Mouse (Mus musculus): ENCODE measurements around the gene Trpm1. TPM values are rescaled to one million over a fixed set of nuclear protein-coding genes. Genes with fewer than 3 reads are reported as not detected.

Gene Trpm1
- polyA plus RNA-seq, 1 experiment from 2014 or later = 20.5 TPM

- no peak for ATAC-seq (ENCODE audit: insufficient number of reproducible peaks, insufficient read depth, low FRiP score, low TSS enrichment)
Observed at GRCm38 (mm10) chr7:64238410-64239086, 84.9 kb downstream of the Trpm1 start.

GRCm38 (mm10) chr7:64239138-64239805, 85.6 kb downstream of the Trpm1 start:
- Histone ChIP-seq H3K4me2 (replicated peaks) (no peak overlapping the region), H3K36me3 (no peaks in the 10 kb centered on the region), H3K27me3 (no peaks in the 10 kb centered on the region), H3K9ac (no peak overlapping the region), H3K4me1 (0 out of 2 replicates have a peak, but pooled peaks cover 5% of the 10 kb centered on the region), H3K27ac (no peak overlapping the region), H3K4me3 (no peak overlapping the region), H3K9me3 (no peaks in the 10 kb centered on the region)
- WGBS = 83% methylated on average over 9 of the region's 9 CpGs
- ATAC-seq (ENCODE audit: insufficient number of reproducible peaks, insufficient read depth, low FRiP score, low TSS enrichment) = no peak

More at GRCm38 (mm10) chr7:64238410-64239086, 84.9 kb downstream of the Trpm1 start:
- Histone ChIP-seq H3K9ac (no peak overlapping the region), H3K36me3 (no peaks in the 10 kb centered on the region), H3K27ac (no peak overlapping the region), H3K4me1 (0 out of 2 replicates have a peak, but pooled peaks cover 5% of the 10 kb centered on the region), H3K9me3 (no peaks in the 10 kb centered on the region), H3K4me2 (replicated peaks) (no peak overlapping the region), H3K27me3 (no peaks in the 10 kb centered on the region), H3K4me3 (no peak overlapping the region)
- WGBS = 86% methylated on average over 7 of the region's 7 CpGs

- no peaks in the 10 kb centered on the region for H3K27me3 ChIP-seq
- WGBS = 47% methylated on average over 4 of the region's 4 CpGs
- H3K36me3 ChIP-seq = no peaks in the 10 kb centered on the region
- H3K4me3 ChIP-seq = no peak overlapping the region
- H3K27ac ChIP-seq = no peak overlapping the region
- no peak overlapping the region for H3K9ac ChIP-seq
- H3K4me2 ChIP-seq (replicated peaks) = no peak overlapping the region
- no peak for ATAC-seq (ENCODE audit: insufficient number of reproducible peaks, insufficient read depth, low FRiP score, low TSS enrichment)
- H3K9me3 ChIP-seq = no peaks in the 10 kb centered on the region
- H3K4me1 ChIP-seq = 0 out of 2 replicates have a peak, but pooled peaks cover 5% of the 10 kb centered on the region
Observed at GRCm38 (mm10) chr7:64239806-64240315, 86.2 kb downstream of the Trpm1 start.

- H3K9ac ChIP-seq = no peak overlapping the region
- ATAC-seq (ENCODE audit: insufficient number of reproducible peaks, insufficient read depth, low FRiP score, low TSS enrichment) = no peak
- no peaks in the 10 kb centered on the region for H3K36me3 ChIP-seq
- H3K4me1 ChIP-seq = 0 out of 2 replicates have a peak, but pooled peaks cover 5% of the 10 kb centered on the region
- H3K27me3 ChIP-seq = no peaks in the 10 kb centered on the region
- H3K27ac ChIP-seq = no peak overlapping the region
- H3K4me3 ChIP-seq = no peak overlapping the region
- H3K4me2 ChIP-seq (replicated peaks) = no peak overlapping the region
- H3K9me3 ChIP-seq = no peaks in the 10 kb centered on the region
- 64% methylated on average over 4 of the region's 4 CpGs for WGBS
Observed at GRCm38 (mm10) chr7:64242424-64242823, 88.8 kb downstream of the Trpm1 start.

GRCm38 (mm10) chr7:64244371-64244770, 90.7 kb downstream of the Trpm1 start:
- H3K27me3 ChIP-seq = no peaks in the 10 kb centered on the region
- WGBS = 77% methylated on average over 6 of the region's 6 CpGs
- H3K27ac ChIP-seq = no peak overlapping the region
- ATAC-seq (ENCODE audit: insufficient number of reproducible peaks, insufficient read depth, low FRiP score, low TSS enrichment) = no peak
- no peak overlapping the region for H3K4me3 ChIP-seq
- H3K9me3 ChIP-seq = no peaks in the 10 kb centered on the region
- H3K4me1 ChIP-seq = 0 out of 2 replicates have a peak, but pooled peaks cover 5% of the 10 kb centered on the region
- H3K9ac ChIP-seq = no peak overlapping the region
- H3K4me2 ChIP-seq (replicated peaks) = no peak overlapping the region
- H3K36me3 ChIP-seq = no peaks in the 10 kb centered on the region

- Histone ChIP-seq H3K9ac (no peak overlapping the region), H3K4me1 (0 out of 2 replicates have a peak, but pooled peaks cover 5% of the 10 kb centered on the region), H3K9me3 (no peaks in the 10 kb centered on the region), H3K27ac (no peak overlapping the region), H3K4me3 (no peak overlapping the region), H3K27me3 (no peaks in the 10 kb centered on the region), H3K4me2 (replicated peaks) (no peak overlapping the region), H3K36me3 (no peaks in the 10 kb centered on the region)
- ATAC-seq (ENCODE audit: insufficient number of reproducible peaks, insufficient read depth, low FRiP score, low TSS enrichment) = no peak
- 70% methylated on average over 4 of the region's 4 CpGs for WGBS
Observed at GRCm38 (mm10) chr7:64246713-64247112, 93.1 kb downstream of the Trpm1 start.

GRCm38 (mm10) chr7:64248352-64248751, 94.7 kb downstream of the Trpm1 start:
- Histone ChIP-seq H3K4me1 (0 out of 2 replicates have a peak, but pooled peaks cover 2% of the 10 kb centered on the region), H3K36me3 (no peaks in the 10 kb centered on the region), H3K9me3 (no peaks in the 10 kb centered on the region), H3K9ac (no peak overlapping the region), H3K27ac (no peak overlapping the region), H3K4me2 (replicated peaks) (no peak overlapping the region), H3K4me3 (no peak overlapping the region), H3K27me3 (no peaks in the 10 kb centered on the region)
- ATAC-seq (ENCODE audit: insufficient number of reproducible peaks, insufficient read depth, low FRiP score, low TSS enrichment) = no peak
- WGBS = 89% methylated on average over 1 of the region's 1 CpGs

- 0 out of 2 replicates have a peak, but pooled peaks cover 2% of the 10 kb centered on the region for H3K4me1 ChIP-seq
- H3K9ac ChIP-seq = no peak overlapping the region
- ATAC-seq (ENCODE audit: insufficient number of reproducible peaks, insufficient read depth, low FRiP score, low TSS enrichment) = no peak
- no peaks in the 10 kb centered on the region for H3K36me3 ChIP-seq
- H3K27ac ChIP-seq = no peak overlapping the region
- H3K27me3 ChIP-seq = no peaks in the 10 kb centered on the region
- H3K9me3 ChIP-seq = no peaks in the 10 kb centered on the region
- H3K4me3 ChIP-seq = no peak overlapping the region
- WGBS = 47% methylated on average over 4 of the region's 4 CpGs
- no peak overlapping the region for H3K4me2 ChIP-seq (replicated peaks)
Observed at GRCm38 (mm10) chr7:64249715-64250114, 96.1 kb downstream of the Trpm1 start.

- Histone ChIP-seq H3K4me3 (no peak overlapping the region), H3K9ac (no peak overlapping the region), H3K36me3 (no peaks in the 10 kb centered on the region), H3K4me1 (0 out of 2 replicates have a peak, but pooled peaks cover 2% of the 10 kb centered on the region), H3K4me2 (replicated peaks) (no peak overlapping the region), H3K27me3 (no peaks in the 10 kb centered on the region), H3K9me3 (no peaks in the 10 kb centered on the region), H3K27ac (no peak overlapping the region)
- 91% methylated on average over 7 of the region's 7 CpGs for WGBS
- no peak for ATAC-seq (ENCODE audit: insufficient number of reproducible peaks, insufficient read depth, low FRiP score, low TSS enrichment)
Observed at GRCm38 (mm10) chr7:64250417-64250816, 96.8 kb downstream of the Trpm1 start.

- Histone ChIP-seq H3K4me1 (0 out of 2 replicates have a peak, but pooled peaks cover 2% of the 10 kb centered on the region), H3K27me3 (no peaks in the 10 kb centered on the region), H3K4me3 (no peak overlapping the region), H3K9me3 (no peaks in the 10 kb centered on the region), H3K36me3 (no peaks in the 10 kb centered on the region), H3K27ac (no peak overlapping the region), H3K4me2 (replicated peaks) (no peak overlapping the region), H3K9ac (no peak overlapping the region)
- 88% methylated on average over 3 of the region's 3 CpGs for WGBS
- ATAC-seq (ENCODE audit: insufficient number of reproducible peaks, insufficient read depth, low FRiP score, low TSS enrichment) = no peak
Observed at GRCm38 (mm10) chr7:64253736-64254135, 100.1 kb downstream of the Trpm1 start.

- H3K9ac ChIP-seq = no peak overlapping the region
Observed at GRCm38 (mm10) chr7:64265502-64266279, 112.1 kb downstream of the Trpm1 start.

More at GRCm38 (mm10) chr7:64265502-64266279, 112.1 kb downstream of the Trpm1 start:
- 79% methylated on average over 13 of the region's 13 CpGs for WGBS
- no peak for ATAC-seq (ENCODE audit: insufficient number of reproducible peaks, insufficient read depth, low FRiP score, low TSS enrichment)
- Histone ChIP-seq H3K4me2 (replicated peaks) (no peak overlapping the region), H3K36me3 (no peaks in the 10 kb centered on the region), H3K27me3 (peaks cover 12% of the 10 kb centered on the region), H3K9me3 (no peaks in the 10 kb centered on the region), H3K4me3 (no peak overlapping the region), H3K4me1 (no peaks in the 10 kb centered on the region), H3K27ac (no peak overlapping the region)

Data from embryonic facial prominence, embryonic 12.5 days (tissue).